Mouse (Mus musculus): ENCODE data around the gene Acss2.
"Not testable (repeated sequence)": the region's sequence is repeated elsewhere in the genome, so short reads cannot be mapped to it uniquely, and the experiment has no call there.

Acss2 gene

DNA sequence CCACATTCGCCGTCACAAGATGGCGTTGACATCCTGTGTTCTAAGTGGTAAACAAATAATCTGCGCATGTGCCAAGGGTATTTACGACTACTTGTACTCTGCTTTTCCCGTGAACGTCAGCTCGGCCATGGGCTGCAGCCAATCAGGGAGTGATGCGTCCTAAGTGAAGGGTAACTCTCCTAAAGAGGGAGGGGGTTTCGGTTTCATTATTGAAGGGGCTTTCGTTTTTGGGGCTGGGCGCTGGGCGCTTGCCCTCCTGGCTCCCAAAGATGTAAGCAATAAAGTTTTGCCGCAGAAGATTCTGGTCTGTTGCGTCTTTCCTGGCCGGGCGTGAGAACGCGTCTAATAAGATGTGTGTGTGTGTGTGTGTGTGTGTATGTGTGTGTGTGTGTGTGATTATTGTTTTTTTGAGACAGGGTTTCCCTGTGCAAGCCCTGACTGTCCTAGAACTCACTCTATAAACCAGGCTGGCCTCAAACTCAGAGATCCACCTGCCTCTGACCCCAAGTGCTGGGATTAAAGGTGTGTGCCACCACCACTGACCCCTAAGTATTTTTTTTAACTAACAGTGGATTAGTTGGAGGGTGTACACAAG lies 20.8 kb downstream of the Acss2 start:
- DNase-seq (ENCODE audit: low spot score): not testable (repeated sequence)

GRCm38 (mm10) chr2:155539696-155540095 lies 21.9 kb downstream of the Acss2 start:
- no peak for DNase-seq (ENCODE audit: low spot score)

- DNase-seq (ENCODE audit: low spot score): no peak
Observed at GRCm38 (mm10) chr2:155540822-155541458, 23.2 kb downstream of the Acss2 start.

- no peak for DNase-seq (ENCODE audit: low spot score)
Observed at GRCm38 (mm10) chr2:155546955-155547354, 29.2 kb downstream of the Acss2 start.

DNA sequence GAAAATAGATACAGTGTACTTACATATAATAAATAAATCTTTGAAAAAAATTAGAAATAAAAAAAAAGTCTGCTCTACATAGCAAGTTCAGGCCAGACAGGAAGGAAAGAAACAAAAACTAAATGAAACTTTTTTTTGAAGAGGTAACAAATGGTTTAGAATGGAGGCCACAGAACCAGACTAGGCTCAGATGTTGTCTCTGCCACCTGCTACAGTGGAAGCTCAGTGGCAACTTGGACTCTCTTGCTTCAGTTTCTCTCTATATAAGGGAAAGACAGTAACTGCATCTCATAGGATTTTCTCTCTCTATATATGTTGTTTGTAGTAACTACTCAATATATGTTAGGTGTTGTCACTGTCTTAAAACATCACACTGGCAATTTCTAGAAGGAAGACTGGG lies 34.6 kb downstream of the Acss2 start:
- DNase-seq (ENCODE audit: low spot score): no peak

- DNase-seq (ENCODE audit: low spot score): no peak
Observed at GRCm38 (mm10) chr2:155552949-155553354, 35.2 kb downstream of the Acss2 start.

- DNase-seq (ENCODE audit: low spot score): no peak
Observed at GRCm38 (mm10) chr2:155554426-155554985, 36.8 kb downstream of the Acss2 start.

GRCm38 (mm10) chr2:155562209-155562608 lies 44.5 kb downstream of the Acss2 start:
- DNase-seq (ENCODE audit: low spot score): no peak

GRCm38 (mm10) chr2:155562934-155563333 lies 45.2 kb downstream of the Acss2 start:
- DNase-seq (ENCODE audit: low spot score): no peak

- DNase-seq (ENCODE audit: low spot score): no peak
Observed at GRCm38 (mm10) chr2:155567751-155568150, 50.0 kb downstream of the Acss2 start.

DNA sequence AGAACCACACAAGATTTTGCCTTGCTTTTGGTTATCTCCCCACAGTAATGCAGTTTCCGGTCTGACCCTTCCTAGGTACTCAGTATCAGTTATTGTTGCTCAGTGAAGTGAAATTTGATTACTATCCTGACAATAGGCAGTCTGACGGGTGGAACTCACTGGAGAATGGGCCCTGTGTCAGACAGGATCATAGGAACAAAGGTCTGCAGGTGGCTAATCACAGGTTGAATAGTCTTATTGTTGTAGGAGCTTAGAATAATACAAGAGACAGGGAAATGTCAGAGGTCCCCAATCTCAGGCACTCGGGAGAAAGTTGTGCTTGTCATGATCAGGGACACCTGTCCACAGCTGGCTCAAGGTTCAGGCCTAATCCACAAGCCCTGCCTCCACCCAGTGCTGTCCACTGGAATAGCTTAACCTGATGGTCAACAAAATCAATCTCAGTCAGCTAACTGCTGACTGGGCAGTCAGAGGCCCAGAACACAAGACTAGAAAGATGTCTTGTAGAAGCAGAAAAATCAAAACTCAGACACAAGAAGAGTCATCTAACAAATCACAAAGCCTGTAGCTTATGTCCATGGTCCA lies 51.6 kb downstream of the Acss2 start:
- DNase-seq (ENCODE audit: low spot score): no peak

- no peak for DNase-seq (ENCODE audit: low spot score)
Observed at GRCm38 (mm10) chr2:155573001-155573400, 55.3 kb downstream of the Acss2 start.

DNA sequence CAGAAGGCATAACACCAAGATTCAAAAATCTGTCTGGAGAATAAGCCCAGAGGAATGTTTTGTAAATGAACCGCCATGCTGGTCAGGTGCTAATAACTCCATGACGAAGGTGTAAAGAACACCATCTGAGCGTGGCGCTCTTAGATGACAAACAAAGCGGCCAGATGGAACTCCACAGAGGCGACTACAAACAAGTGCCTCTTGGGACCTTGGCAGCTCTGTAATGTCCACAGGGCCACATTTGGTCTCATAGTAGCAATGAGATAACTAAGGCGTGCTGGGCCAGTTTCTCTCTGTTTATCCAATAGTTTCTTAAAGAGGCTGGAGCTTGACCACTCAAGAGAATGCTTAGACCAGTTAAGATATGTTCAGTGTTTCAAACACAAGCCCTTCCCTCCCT lies 56.2 kb downstream of the Acss2 start:
- DNase-seq (ENCODE audit: low spot score): no peak

GRCm38 (mm10) chr2:155574700-155575099 lies 57.0 kb downstream of the Acss2 start:
- no peak for DNase-seq (ENCODE audit: low spot score)

DNA sequence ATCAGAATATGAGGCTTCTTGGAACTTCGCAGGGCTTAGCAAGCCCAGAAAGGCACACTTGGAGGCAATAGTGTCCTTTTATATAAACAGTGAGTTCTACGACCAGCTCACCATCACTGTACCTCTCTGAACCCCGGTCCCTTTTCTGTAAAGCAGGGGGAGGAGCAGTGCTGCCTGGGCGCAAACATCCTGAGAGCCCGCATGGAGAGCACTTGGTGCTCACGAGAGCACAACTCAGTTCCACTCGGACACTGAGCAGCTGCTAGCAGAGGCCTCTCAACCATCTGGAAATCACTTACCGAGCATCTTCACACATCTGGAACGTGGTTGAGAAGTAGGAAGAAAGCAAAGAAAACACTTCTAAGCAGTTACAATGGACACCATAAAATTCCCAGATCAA lies 58.9 kb downstream of the Acss2 start:
- DNase-seq (ENCODE audit: low spot score): no peak

DNA sequence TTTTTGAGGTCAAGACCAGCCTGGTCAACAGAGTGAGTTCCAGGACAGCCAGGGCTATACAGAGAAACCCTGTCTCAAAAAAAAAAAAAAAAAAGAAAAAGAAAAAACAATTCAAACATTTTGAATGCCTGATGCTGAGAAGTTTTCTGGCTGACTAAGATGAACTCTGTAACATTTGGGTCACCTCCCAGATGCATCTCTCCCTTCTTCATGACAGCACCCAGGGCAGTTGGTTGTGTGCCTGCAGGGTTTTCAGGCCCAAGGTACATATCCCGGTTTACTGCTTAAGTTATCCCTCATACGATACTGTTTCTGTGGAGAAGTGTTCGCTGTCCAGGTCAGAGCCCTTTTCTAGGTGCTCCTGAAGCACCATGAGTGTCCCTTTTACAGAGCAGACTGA lies 62.6 kb downstream of the Acss2 start:
- no peak for DNase-seq (ENCODE audit: low spot score)

GRCm38 (mm10) chr2:155582384-155582995 lies 64.7 kb downstream of the Acss2 start:
- DNase-seq (ENCODE audit: low spot score): no peak

- DNase-seq (ENCODE audit: low spot score): no peak
Observed at GRCm38 (mm10) chr2:155582996-155583395, 65.2 kb downstream of the Acss2 start.

DNA sequence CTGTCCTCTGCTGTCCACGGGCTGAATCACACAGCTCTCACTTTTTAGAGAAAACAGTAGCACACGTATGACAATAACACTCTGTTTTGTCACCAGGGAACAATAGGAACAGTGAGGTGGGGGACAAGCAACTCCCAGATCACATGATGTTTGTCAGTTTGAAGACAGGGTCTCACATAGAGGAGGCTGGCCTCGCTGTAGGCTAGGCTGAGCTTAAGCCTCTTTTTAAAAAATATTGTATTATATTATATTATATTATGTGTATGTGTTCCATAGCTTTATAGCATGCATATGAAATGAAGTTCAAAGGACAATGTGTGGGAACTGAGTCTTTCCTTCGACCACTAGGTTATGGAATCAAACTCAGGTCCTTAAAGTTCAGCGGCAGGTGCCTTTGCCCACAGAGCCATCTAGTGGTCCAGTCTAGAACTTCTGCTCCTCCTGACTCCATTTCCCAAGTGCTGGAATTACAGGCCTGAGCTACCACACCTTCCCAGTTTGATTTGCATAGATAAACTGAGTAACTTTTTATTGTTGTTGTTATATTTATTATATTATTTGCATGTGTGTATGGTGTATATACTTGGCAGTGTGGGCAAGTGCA lies 66.3 kb downstream of the Acss2 start:
- DNase-seq (ENCODE audit: low spot score): peak; percentile 41

DNA sequence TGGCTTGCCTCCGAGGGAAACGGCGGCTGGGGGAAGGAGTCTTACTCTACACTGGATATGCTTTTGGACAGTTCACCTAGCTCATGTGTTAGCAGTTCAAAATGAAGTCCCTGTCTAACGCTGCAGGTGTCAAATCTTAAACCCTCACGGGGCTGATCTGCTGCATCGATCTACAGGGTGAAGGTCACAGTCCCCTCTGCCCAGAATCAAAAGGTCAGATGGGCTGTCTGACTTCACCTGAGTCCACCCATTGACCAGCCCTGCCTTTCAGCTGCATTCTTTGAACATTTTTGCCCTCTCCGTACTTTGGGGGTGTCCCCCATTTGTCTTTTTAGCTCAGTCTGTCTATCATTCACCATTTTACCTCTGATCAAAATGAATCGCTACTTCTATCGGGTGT lies 67.3 kb downstream of the Acss2 start:
- DNase-seq (ENCODE audit: low spot score): no peak

- DNase-seq (ENCODE audit: low spot score): no peak
Observed at GRCm38 (mm10) chr2:155585486-155585885, 67.7 kb downstream of the Acss2 start.

- no peak for DNase-seq (ENCODE audit: low spot score)
Observed at GRCm38 (mm10) chr2:155588136-155588535, 70.4 kb downstream of the Acss2 start.

DNA sequence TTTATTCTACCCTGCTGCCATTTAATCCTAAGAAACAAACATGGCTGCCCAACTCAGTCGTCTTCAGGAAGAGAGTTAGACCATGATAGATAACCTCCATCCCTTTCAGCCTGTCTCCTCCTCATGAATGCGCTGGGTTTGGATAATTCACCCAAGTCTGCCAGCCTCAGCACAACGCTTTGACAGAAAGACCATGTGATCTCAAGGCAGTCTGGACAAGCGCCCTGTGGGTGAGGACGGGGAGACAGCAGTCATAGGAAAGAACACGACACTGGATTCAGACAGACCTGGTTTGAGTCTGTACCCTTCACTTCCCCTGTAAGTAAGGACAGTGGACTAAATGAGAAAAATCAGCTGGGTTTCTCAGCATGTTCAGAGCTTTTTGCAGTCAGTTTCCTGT lies 71.8 kb downstream of the Acss2 start:
- no peak for DNase-seq (ENCODE audit: low spot score)
